Mouse (Mus musculus) myocyte (in vitro differentiated cells): Measurements from ENCODE around the gene Gm17693. TPM values are rescaled to one million over a fixed set of nuclear protein-coding genes. Genes with fewer than 3 reads are reported as not detected.
"Not testable (repeated sequence)": the region's sequence is repeated elsewhere in the genome, so short reads cannot be mapped to it uniquely, and the experiment has no call there.

Source experiments
- H3K27me3 ChIP-seq: one replicate; pipeline ENCODE4 v1.6.1; 2011; ENCODE audit not compliant: control insufficient read depth, insufficient read depth, insufficient read length
- H3K36me3 ChIP-seq: one replicate; pipeline ENCODE4 v1.6.1; 2011; ENCODE audit not compliant: control insufficient read depth, insufficient read depth
- H3K4me2 ChIP-seq: one replicate; pipeline ENCODE4 v1.6.1; 2011; ENCODE audit warnings: low read depth, control low read depth
- H3K4me3 ChIP-seq: one replicate; pipeline ENCODE4 v1.5.1; 2011; ENCODE audit warnings: mild to moderate bottlenecking, control low read depth, moderate library complexity
- H3K79me2 ChIP-seq: one replicate; pipeline ENCODE4 v1.6.1; 2011; ENCODE audit not compliant: control insufficient read depth, insufficient read depth
- H3ac ChIP-seq: one replicate; pipeline ENCODE4 v1.6.1; 2011; ENCODE audit not compliant: control insufficient read depth, insufficient read length
- polyA plus RNA-seq: library from polyadenylated mRNA; unstranded; fragments of >200 nt; fragmentation: generic; extraction: Trizol; gene quantifications from one replicate; pipeline ENCODE4 v1.2.1, GENCODE M21; 2012; ENCODE audit warnings: missing spikeins

Gm17693 gene
- polyA plus RNA-seq = not detected

DNA sequence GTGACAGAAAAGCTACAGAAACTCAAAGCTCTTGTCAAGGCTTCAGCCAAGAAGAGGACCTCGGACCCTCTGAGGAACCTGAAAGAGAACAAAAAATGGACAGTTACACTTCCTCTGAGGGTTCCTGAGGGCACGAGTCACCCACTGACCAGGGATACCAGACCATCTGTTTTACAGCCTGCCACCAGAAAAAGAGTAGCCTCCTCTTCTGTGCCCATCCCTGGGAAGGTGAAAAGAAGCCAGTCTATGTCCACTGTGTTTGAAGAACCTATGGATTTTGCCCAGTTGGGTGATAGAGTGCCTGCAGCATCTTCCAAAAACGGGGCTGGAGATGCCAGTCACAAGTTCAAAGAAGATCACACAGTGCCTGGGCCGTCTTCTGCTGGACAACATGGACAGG is at the start of gene Gm17693:
Gene Gm17693, plus strand, starts transcription at position 301 of the 400 bp plus-strand sequence.
- not testable (repeated sequence) for H3K27me3 ChIP-seq, H3K36me3 ChIP-seq, H3K4me2 ChIP-seq, H3ac ChIP-seq, H3K79me2 ChIP-seq, H3K4me3 ChIP-seq
